Mouse (Mus musculus) neural tube, embryonic 15.5 days (tissue): ENCODE measurements around the gene Smarcd2. TPM values are rescaled to one million over a fixed set of nuclear protein-coding genes. Genes with fewer than 3 reads are reported as not detected.

Experiments used
- ATAC-seq: fragments of 200-750 bp; cut with Nextera tagmentation; 2 replicates; pipeline ENCODE4 v1.8.0; 2017; ENCODE audit warnings: mild to moderate bottlenecking, moderate TSS enrichment, moderate library complexity; ENCODE audit not compliant: low FRiP score
- H3K27ac ChIP-seq: fragments of 300-500 bp; sonication (generic); replicated peaks from 2 replicates; pipeline ENCODE4 v1.5.1; 2015; ENCODE audit warnings: mild to moderate bottlenecking, inconsistent platforms
- H3K27me3 ChIP-seq: fragments of 300-500 bp; sonication (generic); replicated peaks from 2 replicates; pipeline ENCODE4 v1.6.1; 2015; ENCODE audit warnings: inconsistent platforms
- H3K36me3 ChIP-seq: fragments of 300-500 bp; sonication (generic); 2 replicates; pipeline ENCODE4 v1.6.1; 2015; ENCODE audit warnings: inconsistent platforms
- H3K4me1 ChIP-seq: fragments of 300-500 bp; sonication (generic); 2 replicates; pipeline ENCODE4 v1.6.1; 2015; ENCODE audit warnings: inconsistent platforms
- H3K4me2 ChIP-seq: fragments of 300-500 bp; sonication (generic); 2 replicates; pipeline ENCODE4 v1.6.1; 2015; ENCODE audit warnings: inconsistent platforms, mild to moderate bottlenecking, moderate library complexity
- H3K4me3 ChIP-seq: fragments of 300-500 bp; sonication (generic); replicated peaks from 2 replicates; pipeline ENCODE4 v1.5.1; 2015; ENCODE audit warnings: mild to moderate bottlenecking, inconsistent platforms
- H3K9ac ChIP-seq: fragments of 300-500 bp; sonication (generic); replicated peaks from 2 replicates; pipeline ENCODE4 v1.6.1; 2015; ENCODE audit warnings: mild to moderate bottlenecking, inconsistent platforms
- H3K9me3 ChIP-seq: fragments of 300-500 bp; sonication (generic); replicated peaks from 2 replicates; pipeline ENCODE4 v1.6.1; 2016; ENCODE audit warnings: inconsistent platforms
- WGBS: fragments of 180-500 bp; shearing (Covaris S2); methylation state at CpG from one replicate; pipeline ENCODE4 v1.1.7; 2015; ENCODE audit warnings: mixed read lengths; 5-methylcytosine and 5-hydroxymethylcytosine counted together
- polyA plus RNA-seq: library from polyadenylated mRNA; unstranded; fragments of >200 nt; fragmentation: Nextera tagmentation; extraction: Ambion mirVana; gene quantifications from 2 replicates; pipeline ENCODE4 v1.2.1, GENCODE M21; 2015

The Smarcd2 gene
- polyA plus RNA-seq, 1 experiment from 2014 or later = 14.2 TPM

DNA sequence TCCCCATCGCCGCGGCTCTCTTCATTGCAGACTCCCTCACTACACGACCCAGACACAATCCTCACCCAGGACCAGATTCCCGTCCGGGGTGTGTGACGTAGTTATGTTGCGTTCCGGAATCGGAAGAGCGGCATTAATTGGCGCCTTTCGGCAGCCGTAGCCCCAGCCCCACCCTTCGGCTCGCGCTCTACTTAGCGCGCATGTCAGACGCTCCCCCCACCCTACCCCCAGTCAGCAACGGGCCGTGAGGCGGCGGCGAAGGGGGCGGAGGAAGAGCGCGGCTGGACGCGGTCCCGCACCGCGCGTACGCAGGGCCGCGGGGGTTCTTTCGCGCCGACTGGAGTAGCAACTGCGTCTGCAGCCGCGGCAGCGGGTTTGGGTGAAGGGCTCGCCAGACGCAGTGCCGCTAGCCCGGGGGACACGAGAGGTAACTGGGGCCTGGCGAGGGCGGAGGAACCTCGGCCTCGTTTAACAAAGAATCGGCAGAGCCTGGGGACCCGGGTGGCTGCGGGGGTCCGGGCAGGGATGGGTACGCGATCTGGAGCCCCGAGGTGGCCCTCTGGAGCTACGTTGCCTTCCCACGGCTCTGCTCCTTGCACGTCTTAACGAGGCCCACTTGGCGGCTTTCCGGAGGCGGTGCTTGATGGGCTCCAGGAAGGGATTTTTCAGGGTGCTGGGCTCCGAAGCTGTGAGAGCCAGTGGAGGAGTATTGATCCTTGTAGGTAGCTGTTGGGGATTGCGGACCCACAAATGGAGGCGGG lies 55.9 kb downstream of the Smarcd2 start, which contains the start of gene Ddx42:
Gene Ddx42 (plus strand): TSS at position 197 of the 761 bp plus-strand sequence.
- WGBS = under 1% methylated on average over 69 of the region's 70 CpGs
- peaks cover 56% of the 10 kb centered on the region for H3K4me1 ChIP-seq
- peak; percentile 95 for ATAC-seq

DNA sequence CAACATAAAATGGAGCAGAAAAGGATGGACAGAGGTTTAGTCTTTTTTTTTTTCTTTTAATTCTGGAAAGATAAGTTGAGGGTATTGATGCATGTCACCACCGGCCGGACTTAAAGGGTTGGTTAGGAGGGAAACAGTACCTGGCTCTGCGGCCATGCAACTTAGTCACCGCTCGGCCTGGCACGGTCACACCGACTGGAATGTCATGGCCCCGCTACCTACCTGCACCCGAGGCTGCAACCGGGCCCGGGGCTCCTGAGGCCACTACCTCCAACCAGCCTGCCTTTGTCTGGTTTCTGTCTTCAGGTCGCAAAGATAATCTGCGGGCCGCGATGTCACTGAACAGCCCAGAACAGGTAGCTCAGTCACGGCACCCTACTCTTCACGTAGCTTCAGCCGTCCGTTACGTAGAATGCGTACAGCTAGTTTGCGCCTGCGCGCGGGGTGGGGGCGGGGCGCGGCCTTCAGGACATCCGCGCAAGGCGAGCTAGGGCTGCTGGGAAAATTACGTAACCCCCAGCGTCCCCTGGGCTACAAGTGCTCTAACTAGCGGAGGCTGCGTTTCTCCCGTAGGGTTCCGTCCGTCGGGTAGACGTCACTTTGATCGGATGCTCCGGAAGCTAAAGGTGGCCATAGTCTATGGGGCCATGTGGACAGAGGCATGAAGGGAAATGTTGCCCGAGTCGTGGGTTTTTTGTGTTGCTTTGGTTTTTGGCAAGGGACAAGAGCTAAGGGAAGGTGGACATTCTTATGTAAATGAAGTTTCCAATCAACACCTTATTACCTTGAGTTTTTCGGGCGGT lies 56.6 kb downstream of the Smarcd2 start, which contains the start of gene Ccdc47:
Gene Ccdc47 (minus strand): TSS at position 418 of the 803 bp plus-strand sequence.
- peaks cover 55% of the 10 kb centered on the region for H3K4me1 ChIP-seq
- WGBS = under 1% methylated on average over 46 of the region's 46 CpGs

More for the DNA sequence above, 55.9 kb downstream of the Smarcd2 start, which contains the start of gene Ddx42:
- Histone ChIP-seq H3K36me3 (peaks cover 15% of the 10 kb centered on the region), H3K9ac (peak within 1 kb of the TSS; percentile 100), H3K27me3 (no peaks in the 10 kb centered on the region), H3K27ac (peak within 1 kb of the TSS; percentile 99), H3K9me3 (no peaks in the 10 kb centered on the region), H3K4me3 (peak within 1 kb of the TSS; percentile 99), H3K4me2 (peak within 1 kb of the TSS; percentile 78)

DNA sequence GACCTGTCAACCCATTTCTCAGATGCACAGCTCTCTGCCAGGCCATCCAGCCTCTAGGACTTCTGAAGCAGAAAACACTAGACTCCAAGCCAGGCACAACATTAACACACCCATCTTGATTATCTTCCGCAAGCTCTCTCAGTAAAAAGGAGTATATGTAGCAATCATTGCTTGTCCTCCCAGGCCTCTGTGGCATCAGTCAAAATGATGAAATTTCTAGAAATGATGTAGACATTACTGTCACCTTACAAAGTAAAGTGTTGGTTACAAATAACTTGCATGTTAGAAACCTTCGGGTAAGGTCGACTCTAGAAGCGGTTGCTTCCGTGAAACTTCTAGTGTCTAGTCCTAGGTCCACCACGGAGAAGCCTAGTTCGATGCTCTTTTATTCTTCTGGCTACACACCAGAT lies 57.3 kb downstream of the Smarcd2 start:
- H3K27ac ChIP-seq = peak overlapping the region; percentile 99
- H3K9ac ChIP-seq = peak overlapping the region; percentile 92
- WGBS = 31% methylated on average over 7 of the region's 7 CpGs
- H3K4me3 ChIP-seq = peak overlapping the region; percentile 99
- H3K36me3 ChIP-seq = peaks cover 25% of the 10 kb centered on the region
- peak overlapping the region; percentile 78 for H3K4me2 ChIP-seq
- no peaks in the 10 kb centered on the region for H3K9me3 ChIP-seq
- H3K4me1 ChIP-seq = peaks cover 50% of the 10 kb centered on the region
- ATAC-seq = no peak
- no peaks in the 10 kb centered on the region for H3K27me3 ChIP-seq

More for the DNA sequence above, 56.6 kb downstream of the Smarcd2 start, which contains the start of gene Ccdc47:
- Histone ChIP-seq H3K9ac (peak within 1 kb of the TSS; percentile 100), H3K4me3 (peak within 1 kb of the TSS; percentile 99), H3K36me3 (peaks cover 21% of the 10 kb centered on the region), H3K27ac (peak within 1 kb of the TSS; percentile 99), H3K9me3 (no peaks in the 10 kb centered on the region), H3K4me2 (peak within 1 kb of the TSS; percentile 78), H3K27me3 (no peaks in the 10 kb centered on the region)
- ATAC-seq = peak; percentile 99

DNA sequence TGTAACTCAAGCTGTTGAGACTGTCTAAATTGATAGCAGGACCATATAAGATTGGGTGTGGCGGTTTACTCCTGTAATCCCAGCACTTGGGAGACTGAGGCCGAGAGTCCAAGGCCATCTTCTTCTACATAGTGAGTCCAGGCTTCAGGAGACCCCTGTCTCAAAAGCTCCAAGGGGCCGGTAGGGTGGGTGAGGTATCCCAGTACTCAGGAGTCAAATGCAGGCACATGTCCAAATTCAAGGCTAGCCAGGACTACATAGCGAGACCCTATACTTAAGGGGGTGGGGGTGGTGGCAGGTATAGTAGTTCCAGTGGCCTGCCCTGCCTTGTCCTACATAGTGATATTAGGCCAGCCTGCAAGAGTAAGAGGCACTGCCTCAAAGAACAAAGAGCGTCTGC lies 57.9 kb downstream of the Smarcd2 start:
- no peak for ATAC-seq
- Histone ChIP-seq H3K4me2 (peak overlapping the region; percentile 78), H3K4me3 (peak overlapping the region; percentile 99), H3K27me3 (no peaks in the 10 kb centered on the region), H3K27ac (no peak overlapping the region), H3K36me3 (peaks cover 31% of the 10 kb centered on the region), H3K4me1 (peaks cover 44% of the 10 kb centered on the region), H3K9ac (peak overlapping the region; percentile 92), H3K9me3 (no peaks in the 10 kb centered on the region)
- 94% methylated on average over 5 of the region's 5 CpGs for WGBS

Other genes with a start within 250 kb of the Smarcd2 start
- gene Dcaf7, start 236.1 kb downstream of the Smarcd2 start, polyA plus RNA-seq = 131 and 143 TPM in 2 replicates
- gene Taco1, start 206.9 kb downstream of the Smarcd2 start, polyA plus RNA-seq = 8.0 and 9.5 TPM in 2 replicates
- 13.1 and 15.9 TPM in 2 replicates for gene Map3k3, start 188.4 kb downstream of the Smarcd2 start, polyA plus RNA-seq
- gene Gm10840, start 112.1 kb downstream of the Smarcd2 start, polyA plus RNA-seq = not detected in 2 replicates
- gene Limd2, start 112.1 kb downstream of the Smarcd2 start, polyA plus RNA-seq = 148 and 172 TPM in 2 replicates
- 29.2 and 30.7 TPM in 2 replicates for gene Strada, start 70.8 kb downstream of the Smarcd2 start, polyA plus RNA-seq
- gene Ccdc47, start 56.6 kb downstream of the Smarcd2 start, polyA plus RNA-seq = 96.2 and 98.3 TPM in 2 replicates
- 75.0 and 77.6 TPM in 2 replicates for gene Ddx42, start 56.0 kb downstream of the Smarcd2 start, polyA plus RNA-seq
- 31.1 and 40.6 TPM in 2 replicates for gene Ftsj3, start 16.9 kb downstream of the Smarcd2 start, polyA plus RNA-seq
- 328 and 329 TPM in 2 replicates for gene Psmc5, start 16.8 kb downstream of the Smarcd2 start, polyA plus RNA-seq
- 0.15 and 0.29 TPM in 2 replicates for gene Tcam1, start 3.7 kb upstream of the Smarcd2 start, polyA plus RNA-seq
- not detected in 2 replicates for gene Gh, start 28.9 kb upstream of the Smarcd2 start, polyA plus RNA-seq
- 0.92 and 3.9 TPM in 2 replicates for gene Cd79b, start 41.8 kb upstream of the Smarcd2 start, polyA plus RNA-seq
- gene Scn4a, start 80.3 kb upstream of the Smarcd2 start, polyA plus RNA-seq = 0.08 and 0.18 TPM in 2 replicates
- gene Prr29, start 92.5 kb upstream of the Smarcd2 start, polyA plus RNA-seq = 0.23 and 0.41 TPM in 2 replicates
- gene Icam2, start 115.1 kb upstream of the Smarcd2 start, polyA plus RNA-seq = 14.8 and 27.6 TPM in 2 replicates
- gene Ern1, start 214.9 kb upstream of the Smarcd2 start, polyA plus RNA-seq = 4.1 and 6.5 TPM in 2 replicates